Mouse (Mus musculus): Measurements from ENCODE around the gene Dnah12. TPM values are rescaled to one million over a fixed set of nuclear protein-coding genes. Genes with fewer than 3 reads are reported as not detected.
"Not testable (repeated sequence)": the region's sequence is repeated elsewhere in the genome, so short reads cannot be mapped to it uniquely, and the experiment has no call there.

Gene Dnah12
- polyA plus RNA-seq, 1 experiment from 2014 or later = 0.06 TPM

- DNase-seq (ENCODE audit: low spot score) = no peak
- Histone ChIP-seq H3K27me3 (ENCODE audit: low read depth, poor library complexity, severe bottlenecking) (no peaks in the 10 kb centered on the region), H3K27ac (replicated peaks) (no peak overlapping the region), H3K36me3 (peaks cover 6% of the 10 kb centered on the region), H3K4me3 (no peak overlapping the region; the same call in 1 of the 2 replicates), H3K4me1 (peaks cover 34% of the 10 kb centered on the region), H3K9me3 (replicated peaks) (no peaks in the 10 kb centered on the region)
Observed at GRCm38 (mm10) chr14:26670964-26671363, 22.1 kb upstream of the Dnah12 start.

DNA sequence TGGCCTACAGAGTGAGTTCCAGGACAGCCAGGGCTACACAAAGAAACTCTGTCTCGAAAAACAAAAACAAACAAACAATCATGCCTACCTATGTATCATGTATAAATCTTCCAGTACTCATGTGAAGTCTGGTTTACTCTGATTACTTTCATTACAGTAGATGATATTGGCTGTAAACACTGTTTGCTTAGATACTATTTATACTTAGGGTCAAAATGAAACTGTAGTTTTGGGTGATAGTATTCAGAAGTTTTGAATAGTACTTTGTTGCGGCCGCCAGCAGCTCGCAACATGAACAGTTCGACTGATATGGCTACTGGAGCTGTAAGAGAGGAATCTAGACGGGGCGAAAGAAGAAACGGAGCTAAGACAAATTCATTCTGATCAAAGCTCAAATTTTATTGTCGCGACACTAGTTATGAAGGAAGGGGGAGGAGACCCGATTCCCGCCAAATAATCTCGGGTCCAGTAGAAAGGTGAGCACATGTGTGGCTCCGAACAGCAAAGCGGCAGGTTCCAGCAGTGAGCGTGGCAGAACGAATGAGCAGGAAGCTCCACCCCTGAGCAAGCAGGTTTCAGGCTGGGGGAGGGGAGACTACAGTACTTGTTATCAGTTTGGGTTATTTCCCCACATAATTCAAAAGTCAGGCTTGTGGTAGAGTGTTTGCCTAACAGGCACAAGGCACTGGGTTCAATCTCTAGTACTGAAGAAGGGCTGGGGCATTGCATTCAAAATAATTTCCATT lies 21.0 kb upstream of the Dnah12 start:
- WGBS = 71% methylated on average over 17 of the region's 17 CpGs
- H3K36me3 ChIP-seq; H3K27me3 ChIP-seq (ENCODE audit: low read depth, poor library complexity, severe bottlenecking); H3K9me3 ChIP-seq (replicated peaks); H3K27ac ChIP-seq (replicated peaks); DNase-seq (ENCODE audit: low spot score); H3K4me3 ChIP-seq: not testable (repeated sequence)
- peaks cover 25% of the 10 kb centered on the region for H3K4me1 ChIP-seq

DNA sequence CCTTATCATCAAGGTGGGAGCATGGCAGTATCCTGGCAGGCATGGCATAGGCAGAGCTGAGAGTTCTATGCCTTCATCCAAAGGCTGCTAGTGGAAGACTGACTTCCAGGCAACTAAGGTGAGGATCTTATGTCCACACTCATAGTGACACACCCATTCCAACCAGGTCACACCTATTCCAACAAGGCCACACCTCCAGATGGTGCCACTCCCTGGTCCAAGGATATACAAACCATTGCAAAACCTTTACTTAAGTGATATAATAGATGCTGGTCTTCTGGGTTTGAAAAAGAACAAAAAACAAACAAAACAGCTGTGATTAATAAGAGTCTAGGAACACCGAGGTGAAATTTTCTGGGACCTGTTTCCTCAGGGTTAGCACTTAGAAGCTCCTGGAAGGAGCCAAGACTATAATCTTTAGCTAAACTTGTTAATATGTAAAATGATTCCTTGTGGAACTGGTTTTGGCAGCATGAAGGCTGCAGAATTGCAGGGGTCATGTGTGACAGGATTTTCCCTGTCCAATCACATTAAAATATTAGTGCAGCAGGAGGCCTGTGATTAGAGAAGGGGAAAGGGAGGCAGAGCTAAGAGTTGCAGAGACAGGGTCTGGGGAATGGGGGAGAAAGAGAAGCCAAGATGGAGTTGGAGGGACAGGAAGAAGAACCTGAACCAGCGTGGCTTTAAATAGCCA lies 18.5 kb upstream of the Dnah12 start:
- DNase-seq (ENCODE audit: low spot score); H3K27ac ChIP-seq (replicated peaks); H3K4me1 ChIP-seq; H3K27me3 ChIP-seq (ENCODE audit: low read depth, poor library complexity, severe bottlenecking); H3K4me3 ChIP-seq; H3K36me3 ChIP-seq; H3K9me3 ChIP-seq (replicated peaks): not testable (repeated sequence)
- 93% methylated on average over 2 of the region's 2 CpGs for WGBS

DNA sequence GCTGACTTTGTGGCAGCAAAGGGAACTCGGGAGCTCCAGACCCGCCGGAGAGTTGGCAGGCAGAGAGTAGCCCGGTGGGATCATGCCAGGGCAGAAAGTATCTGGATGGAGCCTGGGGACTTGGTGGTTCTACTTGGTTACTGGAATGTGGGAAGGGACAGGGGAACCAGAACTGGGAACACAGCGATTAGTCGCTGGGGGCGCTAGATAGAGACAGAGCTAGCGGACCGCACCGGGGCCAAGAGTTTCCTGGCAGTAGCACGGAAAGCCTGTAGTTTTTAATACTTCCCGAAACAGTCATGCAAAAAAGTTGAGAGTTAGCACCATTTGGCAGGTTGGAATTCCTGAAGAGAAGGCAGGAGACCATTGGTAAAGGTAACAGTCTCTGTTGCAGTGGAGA lies 17.7 kb upstream of the Dnah12 start:
- H3K4me1 ChIP-seq = peaks cover 3% of the 10 kb centered on the region
- no peaks in the 10 kb centered on the region for H3K27me3 ChIP-seq (ENCODE audit: low read depth, poor library complexity, severe bottlenecking)
- no peaks in the 10 kb centered on the region for H3K9me3 ChIP-seq (replicated peaks)
- no peak overlapping the region for H3K4me3 ChIP-seq
- H3K36me3 ChIP-seq = no peaks in the 10 kb centered on the region
- DNase-seq (ENCODE audit: low spot score) = no peak
- WGBS = 20% methylated on average over 12 of the region's 12 CpGs
- H3K27ac ChIP-seq (replicated peaks) = no peak overlapping the region

DNA sequence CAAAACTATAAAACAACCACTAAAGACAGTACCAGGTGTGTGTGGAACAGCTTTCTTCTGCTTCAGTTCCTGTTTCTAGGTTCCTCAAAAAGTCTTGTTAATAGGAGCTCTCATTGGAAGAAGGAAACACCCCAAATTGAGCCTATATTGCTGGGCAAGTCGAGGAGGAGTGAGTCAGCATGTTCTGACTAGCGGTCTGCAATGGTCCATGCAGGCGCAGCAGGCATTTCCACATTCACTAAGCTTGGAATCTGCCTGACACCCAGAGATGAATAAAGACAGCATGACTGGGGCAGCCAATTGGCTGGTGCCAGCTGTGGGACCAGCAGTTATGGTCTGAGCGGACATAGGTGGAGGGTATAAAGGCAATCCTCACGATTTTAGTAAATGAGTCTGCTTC lies 17.3 kb upstream of the Dnah12 start:
- 82% methylated on average over 5 of the region's 5 CpGs for WGBS
- no peaks in the 10 kb centered on the region for H3K4me1 ChIP-seq
- no peaks in the 10 kb centered on the region for H3K36me3 ChIP-seq
- no peaks in the 10 kb centered on the region for H3K27me3 ChIP-seq (ENCODE audit: low read depth, poor library complexity, severe bottlenecking)
- H3K4me3 ChIP-seq = no peak overlapping the region
- no peaks in the 10 kb centered on the region for H3K9me3 ChIP-seq (replicated peaks)
- no peak for DNase-seq (ENCODE audit: low spot score)
- H3K27ac ChIP-seq (replicated peaks) = no peak overlapping the region

DNA sequence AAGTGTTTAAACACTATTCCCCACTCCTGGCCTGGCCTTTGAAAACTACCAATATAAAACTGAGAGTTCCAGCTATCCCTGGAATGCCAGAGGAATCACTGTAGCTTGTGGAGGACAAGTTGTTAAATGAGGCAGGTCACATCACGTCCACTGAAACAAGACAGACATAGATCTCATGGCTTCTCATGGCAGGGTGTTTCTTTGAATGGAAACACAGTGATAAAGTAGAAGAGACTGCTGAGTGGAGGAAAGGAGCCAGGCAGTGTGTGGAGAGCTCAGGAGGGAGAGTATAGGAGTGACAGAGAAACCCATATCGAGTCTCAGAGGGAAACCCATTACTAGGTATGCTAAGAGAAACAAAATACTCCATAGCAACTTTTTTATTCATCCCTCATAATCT lies 2.3 kb upstream of the Dnah12 start:
- Histone ChIP-seq H3K4me1 (no peaks in the 10 kb centered on the region), H3K36me3 (no peaks in the 10 kb centered on the region), H3K9me3 (replicated peaks) (0 out of 2 replicates have a peak, but pooled peaks cover 6% of the 10 kb centered on the region), H3K27me3 (ENCODE audit: low read depth, poor library complexity, severe bottlenecking) (no peaks in the 10 kb centered on the region), H3K4me3 (no peak overlapping the region), H3K27ac (replicated peaks) (no peak overlapping the region)
- DNase-seq (ENCODE audit: low spot score) = no peak
- WGBS = 82% methylated on average over 2 of the region's 2 CpGs

- DNase-seq (ENCODE audit: low spot score) = no peak
- no peak overlapping the region for H3K27ac ChIP-seq (replicated peaks)
- H3K36me3 ChIP-seq = no peaks in the 10 kb centered on the region
- H3K9me3 ChIP-seq (replicated peaks) = 0 out of 2 replicates have a peak, but pooled peaks cover under 1% of the 10 kb centered on the region
- no peaks in the 10 kb centered on the region for H3K27me3 ChIP-seq (ENCODE audit: low read depth, poor library complexity, severe bottlenecking)
- 76% methylated on average over 2 of the region's 2 CpGs for WGBS
- no peaks in the 10 kb centered on the region for H3K4me1 ChIP-seq
- H3K4me3 ChIP-seq = no peak overlapping the region
Observed at GRCm38 (mm10) chr14:26691363-26691762, 1.7 kb upstream of the Dnah12 start.

DNA sequence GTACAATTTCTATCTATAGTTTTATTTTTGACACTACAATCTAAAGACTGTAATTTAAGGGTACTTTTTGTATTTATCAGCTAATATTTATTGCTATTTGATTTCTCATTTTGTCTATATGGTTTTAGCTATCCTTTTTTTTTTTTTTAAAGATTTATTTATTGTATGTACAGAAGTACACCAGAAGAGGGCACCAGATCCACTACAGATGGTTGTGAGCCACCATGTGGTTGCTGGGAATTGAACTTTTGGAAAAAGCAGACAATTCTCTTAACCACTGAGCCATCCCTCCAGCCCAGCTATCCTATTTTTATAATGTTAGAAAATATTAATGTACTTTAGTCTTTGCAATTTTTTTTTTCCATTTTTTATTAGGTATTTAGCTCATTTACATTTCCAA lies 4.8 kb downstream of the Dnah12 start:
- H3K4me3 ChIP-seq = no peak overlapping the region
- DNase-seq (ENCODE audit: low spot score) = no peak
- H3K36me3 ChIP-seq = no peaks in the 10 kb centered on the region
- H3K27me3 ChIP-seq (ENCODE audit: low read depth, poor library complexity, severe bottlenecking) = no peaks in the 10 kb centered on the region
- H3K4me1 ChIP-seq = no peaks in the 10 kb centered on the region
- no peak overlapping the region for H3K27ac ChIP-seq (replicated peaks)
- no peaks in the 10 kb centered on the region for H3K9me3 ChIP-seq (replicated peaks)

- H3K4me3 ChIP-seq; H3K36me3 ChIP-seq; DNase-seq (ENCODE audit: low spot score); H3K9me3 ChIP-seq (replicated peaks); H3K27ac ChIP-seq (replicated peaks); H3K4me1 ChIP-seq; H3K27me3 ChIP-seq (ENCODE audit: low read depth, poor library complexity, severe bottlenecking): not testable (repeated sequence)
- 84% methylated on average over 5 of the region's 5 CpGs for WGBS
Observed at GRCm38 (mm10) chr14:26705246-26705645, 12.2 kb downstream of the Dnah12 start.

DNA sequence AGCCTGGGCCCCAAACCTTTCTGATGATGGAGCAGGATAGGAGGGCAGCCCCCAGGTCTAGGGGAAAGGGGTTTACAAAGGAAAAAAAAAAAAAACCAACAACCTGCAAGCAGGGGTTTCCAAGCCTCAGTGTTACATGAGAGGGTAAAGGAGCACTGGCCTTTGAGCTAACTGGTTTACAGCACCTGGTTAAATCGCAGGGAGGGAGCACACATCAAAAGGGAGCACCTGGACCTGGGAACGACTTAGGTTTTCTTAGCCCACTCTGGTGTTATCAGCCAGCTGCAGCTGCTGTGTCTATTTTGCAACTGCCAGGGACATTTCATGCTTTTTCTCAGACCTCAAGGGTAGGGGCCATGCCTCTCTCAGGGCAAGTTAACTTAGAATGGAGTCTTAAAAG lies 26.6 kb downstream of the Dnah12 start:
- H3K27ac ChIP-seq (replicated peaks); H3K4me1 ChIP-seq; DNase-seq (ENCODE audit: low spot score); H3K9me3 ChIP-seq (replicated peaks); H3K4me3 ChIP-seq; H3K36me3 ChIP-seq; H3K27me3 ChIP-seq (ENCODE audit: low read depth, poor library complexity, severe bottlenecking): not testable (repeated sequence)
- WGBS = 81% methylated on average over 2 of the region's 2 CpGs

DNA sequence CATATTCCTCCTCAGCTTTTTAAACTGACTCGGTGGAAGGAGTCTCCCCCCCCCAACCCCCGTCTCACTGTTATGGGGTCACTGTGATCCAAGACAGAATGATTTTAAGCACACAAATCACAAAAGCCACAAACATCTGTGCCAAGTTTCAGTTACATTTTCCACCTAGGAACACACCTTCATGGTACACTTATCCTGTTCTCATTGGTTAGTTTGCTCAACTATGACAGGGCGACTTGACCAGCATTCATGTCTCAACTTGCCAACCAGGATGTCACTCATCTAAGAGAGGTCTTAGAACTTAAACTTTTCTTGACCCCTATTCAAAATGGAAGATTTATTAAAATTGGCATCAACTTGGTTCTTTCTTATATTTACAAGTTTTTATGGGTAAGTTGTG lies 31.8 kb downstream of the Dnah12 start:
- Histone ChIP-seq H3K27ac (replicated peaks) (no peak overlapping the region), H3K4me1 (no peaks in the 10 kb centered on the region), H3K27me3 (ENCODE audit: low read depth, poor library complexity, severe bottlenecking) (no peaks in the 10 kb centered on the region), H3K9me3 (replicated peaks) (no peaks in the 10 kb centered on the region), H3K4me3 (no peak overlapping the region), H3K36me3 (no peaks in the 10 kb centered on the region)
- DNase-seq (ENCODE audit: low spot score) = no peak
- 87% methylated on average over 3 of the region's 3 CpGs for WGBS

- WGBS = 79% methylated on average over 8 of the region's 8 CpGs
- H3K4me1 ChIP-seq = 0 out of 2 replicates have a peak, but pooled peaks cover 2% of the 10 kb centered on the region
- no peaks in the 10 kb centered on the region for H3K36me3 ChIP-seq
- H3K27me3 ChIP-seq (ENCODE audit: low read depth, poor library complexity, severe bottlenecking) = no peaks in the 10 kb centered on the region
- H3K4me3 ChIP-seq = no peak overlapping the region
- no peak for DNase-seq (ENCODE audit: low spot score)
- H3K27ac ChIP-seq (replicated peaks) = no peak overlapping the region
- H3K9me3 ChIP-seq (replicated peaks) = peaks cover 8% of the 10 kb centered on the region
Observed at GRCm38 (mm10) chr14:26758566-26758965, 65.5 kb downstream of the Dnah12 start.

- H3K27ac ChIP-seq (replicated peaks) = no peak overlapping the region
- H3K4me1 ChIP-seq = 0 out of 2 replicates have a peak, but pooled peaks cover 2% of the 10 kb centered on the region
- 88% methylated on average over 6 of the region's 6 CpGs for WGBS
- no peak for DNase-seq (ENCODE audit: low spot score)
- peaks cover 21% of the 10 kb centered on the region for H3K9me3 ChIP-seq (replicated peaks)
- H3K27me3 ChIP-seq (ENCODE audit: low read depth, poor library complexity, severe bottlenecking) = no peaks in the 10 kb centered on the region
- no peaks in the 10 kb centered on the region for H3K36me3 ChIP-seq
- H3K4me3 ChIP-seq = no peak overlapping the region
Observed at GRCm38 (mm10) chr14:26764827-26765226, 71.8 kb downstream of the Dnah12 start.
